Mouse (Mus musculus) olfactory bulb, adult 2 months (tissue): Measurements from ENCODE around the gene Pgghg.

Source experiments
- CTCF ChIP-seq: fragments of 200-500 bp; IDR thresholded peaks from 2 replicates; pipeline ENCODE4 v1.5.1; 2012; ENCODE audit warnings: low read depth, mild to moderate bottlenecking, low read length, moderate library complexity; ENCODE audit not compliant: insufficient read depth
- POLR2A ChIP-seq: fragments of 200-500 bp; IDR thresholded peaks from 2 replicates; pipeline ENCODE4 v1.6.1; 2012; ENCODE audit warnings: mild to moderate bottlenecking, low read depth, low read length, moderate library complexity; ENCODE audit not compliant: insufficient read depth

- TF ChIP-seq POLR2A (no peak), CTCF (no peak)
Measured at GRCm38 (mm10) chr7:140942341-140942740, 1.1 kb downstream of the Pgghg start.
